Mouse (Mus musculus) liver, embryonic 14.5 days (tissue): ENCODE data around the gene Ppil6. TPM values are rescaled to one million over a fixed set of nuclear protein-coding genes. Genes with fewer than 3 reads are reported as not detected.

Experiments
- ATAC-seq: fragments of 200-750 bp; cut with Nextera tagmentation; 2 replicates; pipeline ENCODE4 v1.8.0; 2017; ENCODE audit warnings: moderate number of reproducible peaks, mild to moderate bottlenecking, moderate library complexity; ENCODE audit not compliant: insufficient read depth
- DNase-seq, 3 experiments: peaks; one replicate each; pipeline ENCODE4 v3.0.0-alpha.2; 2012 to 2013; ENCODE audit warnings: low read depth in 3 of 3, low spot score in 3 of 3
- H3K27ac ChIP-seq: fragments of 300-500 bp; sonication (generic); 2 replicates; pipeline ENCODE4 v1.5.1; 2014; ENCODE audit warnings: moderate library complexity, mild to moderate bottlenecking, control low read depth, inconsistent platforms
- H3K27me3 ChIP-seq: fragments of 300-500 bp; sonication (generic); 2 replicates; pipeline ENCODE4 v1.6.1; 2014; ENCODE audit warnings: mild to moderate bottlenecking, low read length, moderate library complexity; ENCODE audit not compliant: control insufficient read depth, insufficient read depth
- H3K36me3 ChIP-seq: fragments of 300-500 bp; sonication (generic); replicated peaks from 2 replicates; pipeline ENCODE4 v1.6.1; 2014; ENCODE audit warnings: low read depth; ENCODE audit not compliant: control insufficient read depth, insufficient read depth
- H3K4me1 ChIP-seq, 2 experiments: fragments of 200-500 bp in 1 of 2; fragments of 300-500 bp in 1 of 2; sonication (generic) in 1 of 2; replicated peaks; 2 replicates each; pipeline ENCODE4 v1.6.1; 2012 to 2014; ENCODE audit warnings: antibody characterized with exemption in 1 of 2, inconsistent platforms in 1 of 2, low read length in 1 of 2; ENCODE audit not compliant: control insufficient read depth in 2 of 2, insufficient read depth in 2 of 2
- H3K4me2 ChIP-seq: fragments of 300-500 bp; sonication (generic); 2 replicates; pipeline ENCODE4 v1.6.1; 2014; ENCODE audit warnings: low read depth, mild to moderate bottlenecking, control low read depth, moderate library complexity
- H3K4me3 ChIP-seq, 2 experiments: fragments of 200-500 bp in 1 of 2; fragments of 300-500 bp in 1 of 2; sonication (generic) in 1 of 2; 2 replicates each; pipeline ENCODE4 v1.5.1; 2012 to 2014; ENCODE audit warnings: low read depth in 2 of 2, low read length in 2 of 2, mild to moderate bottlenecking in 2 of 2, control low read depth in 1 of 2, inconsistent platforms in 1 of 2, moderate library complexity in 1 of 2; ENCODE audit not compliant: insufficient read depth in 1 of 2
- H3K9ac ChIP-seq: fragments of 300-500 bp; sonication (generic); replicated peaks from 2 replicates; pipeline ENCODE4 v1.6.1; 2014; ENCODE audit warnings: mild to moderate bottlenecking, control low read depth, moderate library complexity
- H3K9me3 ChIP-seq: fragments of 300-500 bp; sonication (generic); 2 replicates; pipeline ENCODE4 v1.6.1; 2016; ENCODE audit warnings: low read length, mixed read lengths; ENCODE audit not compliant: control insufficient read depth
- CTCF ChIP-seq: IDR thresholded peaks from 2 replicates; pipeline ENCODE4 v1.5.1; 2016; ENCODE audit warnings: antibody characterized with exemption, low read depth, control low read depth
- EP300 ChIP-seq: IDR thresholded peaks from 2 replicates; pipeline ENCODE4 v1.6.1; 2016; ENCODE audit warnings: antibody characterized with exemption, low read depth
- WGBS: fragments of 180-500 bp; shearing (Covaris S2); extraction: QIAGEN DNeasy Blood & Tissue Kit; methylation state at CpG from one replicate; pipeline ENCODE4 v1.1.7; 2014; ENCODE audit not compliant: insufficient replicate concordance; 5-methylcytosine and 5-hydroxymethylcytosine counted together
- polyA plus RNA-seq, 2 experiments: library from polyadenylated mRNA; depleted of rRNA in 1 of 2; stranded (reverse) in 1 of 2; unstranded in 1 of 2; fragments of >200 nt; fragmentation: Nextera tagmentation in 1 of 2; extraction: Ambion mirVana in 1 of 2; gene quantifications; 2 replicates each; pipeline versions ENCODE4 v1.2.1 to v1.2.3; 2012 to 2014

Ppil6 gene
- polyA plus RNA-seq, 2 experiments: not detected

DNA sequence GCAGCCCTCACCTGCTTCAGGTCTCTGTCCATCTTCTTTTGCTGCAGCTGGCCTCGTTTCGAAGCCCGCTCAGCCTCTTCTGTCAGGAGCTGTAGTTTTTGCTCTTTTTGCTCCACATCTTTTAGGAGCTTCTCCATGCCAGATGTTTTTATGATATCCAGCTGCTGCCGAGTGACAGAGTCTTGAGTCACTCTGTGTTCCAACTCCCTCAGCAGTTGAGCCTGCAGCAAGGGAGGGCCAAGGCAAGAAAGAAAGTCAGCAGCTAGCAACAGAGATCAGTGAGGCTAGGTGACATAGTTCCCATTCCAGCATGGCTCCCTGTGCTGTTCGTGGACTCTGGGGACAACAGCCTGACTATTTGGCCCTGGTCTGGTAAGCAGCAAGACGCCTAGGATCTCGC, 60.5 kb downstream of the Ppil6 start:
- Histone ChIP-seq H3K4me1 (no peaks in the 10 kb centered on the region; a peak in 1 of 4 replicates), H3K4me2 (no peak overlapping the region), H3K36me3 (no peaks in the 10 kb centered on the region), H3K27me3 (no peaks in the 10 kb centered on the region), H3K9ac (no peak overlapping the region), H3K27ac (no peak overlapping the region), H3K9me3 (no peaks in the 10 kb centered on the region; the same call in 1 of the 2 replicates), H3K4me3 (no peak overlapping the region)
- no peak for TF ChIP-seq CTCF
- no peak for TF ChIP-seq EP300
- ATAC-seq (no peak), DNase-seq (no peak)
- WGBS: 60% methylated on average over 7 of the region's 7 CpGs

DNA sequence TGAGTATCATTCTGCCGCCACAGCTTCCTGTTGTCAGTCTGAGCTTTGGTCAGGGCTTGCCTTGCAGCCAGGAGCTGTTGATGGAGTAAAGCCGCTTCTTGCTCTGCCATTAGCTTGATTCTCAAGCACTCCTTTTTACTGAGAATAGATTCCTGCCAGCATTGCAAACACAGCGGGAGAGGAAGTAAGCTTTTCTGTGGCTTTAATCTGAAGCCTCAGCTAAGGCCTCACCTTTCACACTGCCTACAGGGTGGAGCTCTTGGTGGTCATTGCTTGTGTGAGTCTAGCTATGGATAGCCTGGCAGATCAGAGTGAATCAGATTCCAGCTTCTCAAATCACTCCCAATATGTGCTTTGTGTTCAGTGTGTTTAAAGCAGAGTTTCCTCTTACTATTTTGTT, 62.1 kb downstream of the Ppil6 start:
- no peaks in the 10 kb centered on the region; the same call in 1 of the 2 replicates for H3K9me3 ChIP-seq
- no peak overlapping the region for H3K9ac ChIP-seq
- H3K36me3 ChIP-seq: no peaks in the 10 kb centered on the region
- WGBS: 13% methylated on average over 3 of the region's 3 CpGs
- no peaks in the 10 kb centered on the region for H3K27me3 ChIP-seq
- DNase-seq (no peak), ATAC-seq (no peak)
- no peak overlapping the region for H3K4me2 ChIP-seq
- TF ChIP-seq CTCF: no peak
- no peak for TF ChIP-seq EP300
- H3K4me3 ChIP-seq: no peak overlapping the region
- no peak overlapping the region for H3K27ac ChIP-seq
- no peaks in the 10 kb centered on the region; a peak in 1 of 4 replicates for H3K4me1 ChIP-seq

DNA sequence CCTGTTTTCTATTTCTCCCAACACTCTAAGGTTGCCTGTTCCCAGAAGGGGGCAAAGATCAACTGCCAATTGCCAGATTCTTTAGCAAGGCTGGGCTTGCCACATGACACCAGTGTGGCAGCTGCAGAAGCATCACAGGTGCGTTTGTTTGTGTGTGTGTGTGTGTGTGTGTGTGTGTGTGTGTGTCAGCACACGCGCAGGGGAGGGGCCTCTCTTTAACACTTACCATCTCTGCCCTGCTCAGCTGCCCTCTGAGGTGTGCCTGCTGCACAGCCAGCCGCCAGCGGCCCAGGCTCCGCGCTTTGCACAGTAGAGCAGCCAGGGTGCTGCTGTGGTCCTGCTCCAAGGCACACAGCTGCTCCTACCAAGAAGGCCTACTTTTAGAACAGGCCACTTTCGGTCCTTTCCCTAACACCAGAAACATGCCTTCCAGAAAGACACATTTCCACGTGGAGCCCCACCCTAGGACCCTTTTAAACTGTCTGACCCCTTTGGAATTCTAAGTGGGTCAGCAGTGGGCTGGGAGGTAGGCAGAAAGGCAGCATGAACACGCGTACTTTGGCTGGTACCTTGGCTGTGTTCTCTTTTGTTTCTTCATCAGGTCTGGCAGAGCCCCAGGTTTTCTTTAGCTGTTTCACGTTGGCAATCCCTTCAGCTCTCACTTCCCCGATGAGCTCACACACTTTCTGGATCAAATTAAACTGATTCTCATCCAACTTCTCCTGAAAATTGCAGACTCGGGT, 62.8 kb downstream of the Ppil6 start:
- no peaks in the 10 kb centered on the region for H3K36me3 ChIP-seq
- TF ChIP-seq EP300 (no peak), CTCF (no peak)
- no peak overlapping the region for H3K27ac ChIP-seq
- no peaks in the 10 kb centered on the region; the same call in 1 of the 2 replicates for H3K9me3 ChIP-seq
- no peak overlapping the region for H3K4me2 ChIP-seq
- no peaks in the 10 kb centered on the region; a peak in 1 of 4 replicates for H3K4me1 ChIP-seq
- no peak for DNase-seq
- no peaks in the 10 kb centered on the region for H3K27me3 ChIP-seq
- WGBS: 57% methylated on average over 14 of the region's 14 CpGs
- no peak overlapping the region for H3K9ac ChIP-seq
- no peak for ATAC-seq
- H3K4me3 ChIP-seq: no peak overlapping the region

DNA sequence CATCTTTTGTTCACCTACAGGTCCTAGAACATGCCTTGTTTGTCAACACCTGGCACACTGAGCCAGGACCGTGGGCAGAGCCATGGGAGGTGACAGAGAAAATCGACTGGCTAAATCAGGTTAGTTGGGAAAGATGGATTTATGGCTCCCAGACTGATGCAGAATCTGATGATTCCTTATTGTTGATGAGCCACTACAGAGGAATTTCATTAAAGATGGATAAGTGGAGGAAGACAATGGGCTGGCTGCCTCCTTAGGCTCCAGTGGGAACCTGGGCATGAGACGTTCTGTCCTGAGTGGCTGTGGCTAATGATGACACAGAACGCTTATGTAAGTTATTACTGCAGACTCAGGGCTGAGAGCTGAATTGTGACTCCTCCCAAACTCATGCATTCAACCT, 63.5 kb downstream of the Ppil6 start:
- Histone ChIP-seq H3K9me3 (no peaks in the 10 kb centered on the region; the same call in 1 of the 2 replicates), H3K4me1 (no peaks in the 10 kb centered on the region; a peak in 1 of 4 replicates), H3K36me3 (no peaks in the 10 kb centered on the region), H3K4me3 (no peak overlapping the region), H3K4me2 (no peak overlapping the region), H3K27me3 (no peaks in the 10 kb centered on the region), H3K9ac (no peak overlapping the region), H3K27ac (no peak overlapping the region)
- ATAC-seq: no peak
- WGBS: 60% methylated on average over 4 of the region's 4 CpGs
- TF ChIP-seq CTCF: no peak
- no peak for TF ChIP-seq EP300
- no peak for DNase-seq

DNA sequence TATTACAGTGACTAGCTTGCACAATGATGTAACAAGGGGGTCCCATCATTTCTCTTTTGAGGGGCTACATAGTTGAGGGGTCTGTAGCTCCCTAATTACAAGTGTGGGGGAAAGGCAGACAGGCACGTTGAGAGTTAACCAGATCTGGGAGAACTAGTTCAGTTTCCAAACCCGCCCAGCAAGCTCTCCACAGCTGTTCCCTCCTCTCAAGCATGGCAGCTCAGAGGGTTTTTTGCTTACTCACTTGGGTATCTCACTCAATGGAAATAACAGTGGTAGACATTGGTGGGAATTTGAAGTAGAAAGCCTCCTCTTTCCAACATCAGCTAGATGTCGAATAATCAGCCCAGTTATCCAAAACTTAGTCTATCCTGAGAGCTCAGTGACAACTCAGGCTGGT, 64.8 kb downstream of the Ppil6 start:
- Histone ChIP-seq H3K27ac (no peak overlapping the region), H3K36me3 (no peaks in the 10 kb centered on the region), H3K9me3 (no peaks in the 10 kb centered on the region), H3K27me3 (no peaks in the 10 kb centered on the region), H3K4me1 (no peaks in the 10 kb centered on the region; a peak in 1 of 4 replicates), H3K9ac (no peak overlapping the region), H3K4me3 (no peak overlapping the region), H3K4me2 (no peak overlapping the region)
- TF ChIP-seq EP300: no peak
- no peak for TF ChIP-seq CTCF
- ATAC-seq (no peak), DNase-seq (no peak)
- 62% methylated on average over 3 of the region's 3 CpGs for WGBS
